Mouse (Mus musculus): ENCODE results near the gene Nf2.

Gene Nf2

DNA sequence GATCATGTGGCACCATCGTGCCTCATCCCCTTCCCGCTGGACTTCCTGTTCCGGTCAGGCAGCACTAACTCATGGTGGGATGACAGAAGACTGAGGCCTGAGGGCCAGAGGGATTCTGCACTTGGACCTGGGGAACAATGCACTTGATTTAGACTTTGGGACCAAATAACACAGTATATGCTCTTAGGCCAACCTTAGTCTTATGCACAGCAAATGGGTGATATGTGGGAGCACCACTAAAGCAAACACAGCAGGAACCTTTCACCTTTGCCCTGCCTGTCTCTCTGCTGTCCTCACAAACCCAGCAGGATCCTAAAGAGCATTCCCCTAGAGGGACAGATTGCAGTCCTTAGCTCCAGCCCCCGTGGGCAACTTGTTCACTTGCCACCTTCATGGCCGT is 108.6 kb downstream of the Nf2 start:
- no peak for DNase-seq

DNA sequence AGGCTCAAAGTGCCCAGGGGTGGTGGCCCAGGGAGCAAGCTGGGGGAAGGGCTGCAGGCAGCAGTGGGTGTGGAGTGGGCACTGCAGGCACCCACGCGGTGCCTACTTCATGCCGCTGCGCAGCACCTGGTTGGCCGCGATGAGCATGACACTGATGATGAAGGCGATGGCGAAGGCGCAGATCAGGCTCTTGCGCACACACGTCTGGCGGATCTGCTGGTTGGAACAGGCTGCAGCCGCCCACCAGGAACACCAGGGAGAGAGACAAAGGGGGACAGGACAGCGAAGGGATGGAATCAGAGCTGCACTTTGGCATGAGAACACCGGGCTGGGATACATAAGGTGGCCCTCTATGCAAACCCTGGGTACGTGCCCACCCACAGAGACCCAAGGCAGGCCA is 110.6 kb downstream of the Nf2 start:
- DNase-seq = no peak

GRCm38 (mm10) chr11:4737682-4738081 is 111.7 kb downstream of the Nf2 start:
- DNase-seq = no peak

DNA sequence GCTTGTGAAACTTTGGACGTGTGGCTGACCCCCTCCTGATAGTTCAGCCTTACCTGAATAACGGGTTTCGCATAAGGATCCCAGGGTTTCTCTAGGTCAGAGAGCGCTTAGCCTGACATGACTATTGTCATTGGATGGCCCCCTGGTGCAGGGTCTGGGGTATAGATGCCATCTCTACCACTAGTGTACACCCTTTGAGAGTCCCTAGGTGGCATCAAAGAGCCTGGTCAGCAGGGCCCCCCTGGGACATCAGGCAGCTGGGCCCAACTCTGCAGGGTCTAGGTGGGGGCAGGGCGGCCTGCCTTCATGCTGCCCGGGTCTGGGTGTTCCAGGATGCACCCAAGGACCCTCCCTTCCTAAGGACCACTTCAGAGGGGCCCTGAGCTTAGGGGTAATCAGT is 113.0 kb downstream of the Nf2 start:
- no peak for DNase-seq

- DNase-seq = no peak
These were observed 115.2 kb downstream of the Nf2 start for GRCm38 (mm10) chr11:4734179-4734578.

GRCm38 (mm10) chr11:4731781-4732180 is 117.6 kb downstream of the Nf2 start:
- no peak for DNase-seq

GRCm38 (mm10) chr11:4730913-4731312 is 118.4 kb downstream of the Nf2 start:
- no peak for DNase-seq

- DNase-seq = no peak
These were observed 119.2 kb downstream of the Nf2 start for GRCm38 (mm10) chr11:4730096-4730495.

DNA sequence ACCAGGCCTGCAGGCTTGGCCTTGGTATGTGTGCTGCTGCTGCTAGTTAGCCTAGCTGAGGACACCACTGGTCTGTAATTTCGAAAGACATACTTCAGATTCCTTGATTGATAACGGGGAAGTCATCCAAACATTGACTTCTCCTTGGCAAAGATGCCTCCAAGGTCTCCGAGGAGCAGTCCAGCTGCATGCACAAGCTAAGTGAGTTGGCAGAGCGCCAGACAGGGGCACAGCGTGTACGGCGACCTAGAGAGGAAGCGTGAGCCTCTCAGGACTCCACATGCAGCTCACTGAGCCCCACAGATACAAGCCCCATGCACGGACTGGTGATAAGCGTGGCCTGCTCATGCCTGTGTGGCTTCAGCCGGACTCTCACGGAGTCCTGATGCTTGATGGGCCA is 119.7 kb downstream of the Nf2 start:
- no peak for DNase-seq

DNA sequence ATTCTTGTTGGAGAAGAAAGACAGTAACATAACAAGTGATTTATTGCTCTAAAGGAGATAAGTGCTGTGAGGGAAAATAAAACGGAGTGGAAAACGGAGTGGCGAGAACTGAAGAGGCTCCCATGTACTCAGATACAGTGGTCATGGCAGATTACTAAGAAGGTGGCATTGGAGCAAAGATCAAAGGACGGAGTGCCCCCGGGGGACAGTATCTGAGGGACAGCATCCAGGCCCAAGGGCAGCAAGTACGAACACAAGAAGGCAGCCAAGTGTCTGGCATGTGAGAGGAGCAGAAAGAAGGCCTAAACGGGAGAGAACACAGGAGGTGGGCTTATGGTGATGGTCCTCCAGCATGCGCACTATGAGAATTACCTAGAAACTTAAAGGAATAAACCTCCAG is 127.6 kb downstream of the Nf2 start:
- DNase-seq = no peak

DNA sequence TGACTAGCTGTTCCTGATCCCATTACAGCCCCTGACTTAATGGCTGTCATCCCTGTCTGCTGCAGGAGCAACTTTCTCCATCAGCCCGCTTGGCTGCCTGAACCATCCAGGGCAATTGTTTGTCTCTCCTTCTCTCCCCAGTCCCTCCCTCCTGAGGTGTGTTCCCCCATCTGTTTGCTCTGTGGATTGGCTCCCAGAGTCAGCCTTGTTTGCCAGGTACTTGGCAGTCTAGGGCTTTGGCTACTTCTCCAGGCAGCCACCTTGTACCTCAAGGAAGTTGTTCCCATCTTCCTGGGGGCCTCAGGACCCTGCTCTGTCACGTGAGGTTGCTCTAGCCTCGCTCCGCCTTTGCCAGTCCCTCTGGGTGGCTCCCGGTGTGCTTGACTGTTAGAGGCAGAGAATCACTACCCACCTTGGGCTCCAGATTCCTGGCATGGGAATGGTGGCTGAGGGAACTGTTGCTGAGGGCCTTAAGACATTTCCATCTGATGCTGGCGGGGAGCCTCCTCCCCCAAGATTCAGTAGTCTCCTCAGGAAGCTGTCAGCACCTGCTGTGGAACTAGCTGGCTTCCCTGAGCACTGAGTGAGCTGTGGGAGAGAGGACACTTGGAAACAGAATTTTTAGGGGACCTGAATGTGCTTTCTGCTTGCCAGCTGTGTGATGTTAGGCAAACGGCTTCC is 128.3 kb downstream of the Nf2 start:
- DNase-seq = no peak

- DNase-seq = no peak
These were observed 128.9 kb downstream of the Nf2 start for GRCm38 (mm10) chr11:4720393-4720792.

DNA sequence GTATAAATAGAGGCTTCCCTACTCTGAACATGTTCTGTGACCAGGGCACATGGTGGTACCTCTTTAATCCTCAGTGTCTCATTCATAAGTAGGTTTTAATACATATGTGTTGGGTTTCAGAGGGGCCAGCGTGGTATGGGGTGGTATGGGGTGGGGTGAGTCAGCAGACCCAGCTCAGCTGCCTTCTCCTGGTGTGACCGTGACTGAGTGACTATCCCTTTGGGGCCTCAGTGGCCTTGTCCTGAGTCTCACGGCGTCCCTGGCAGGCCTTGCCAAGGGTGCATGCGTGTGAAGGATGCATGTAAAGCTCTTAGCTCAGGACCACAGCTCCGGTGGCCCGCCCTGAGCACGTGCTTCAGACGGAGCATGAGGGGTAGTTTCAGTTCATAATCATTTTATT is 129.4 kb downstream of the Nf2 start:
- DNase-seq = no peak

DNA sequence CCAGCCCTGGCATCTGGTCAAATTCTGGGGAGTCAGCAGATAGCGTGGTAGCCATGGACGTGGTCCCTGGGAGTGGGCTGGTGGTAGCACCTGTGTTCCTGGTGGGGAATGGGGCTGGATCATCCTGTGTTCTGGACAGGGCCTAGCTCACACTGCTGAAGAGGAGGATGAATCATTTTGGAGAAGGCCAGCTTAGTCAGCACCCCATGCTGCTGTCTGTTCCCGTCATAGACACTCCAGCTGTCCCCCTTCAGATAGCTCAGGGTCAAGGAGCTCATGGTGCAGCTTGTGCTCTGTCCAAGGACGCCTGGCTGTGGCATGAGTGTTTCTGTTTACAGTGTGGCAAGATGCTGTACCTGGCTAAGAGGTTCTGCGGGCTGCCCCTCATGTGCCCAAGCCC is 130.8 kb downstream of the Nf2 start:
- DNase-seq = no peak

- DNase-seq = no peak
These were observed 132.7 kb downstream of the Nf2 start for GRCm38 (mm10) chr11:4716530-4717236.

All from spleen, adult 18-20 months (tissue).